Mouse (Mus musculus) lung, postnatal 0 days (tissue): ENCODE measurements around the gene Sectm1b.

Source experiments
- CTCF ChIP-seq: IDR thresholded peaks from 2 replicates; pipeline ENCODE4 v1.5.1; 2016; ENCODE audit warnings: antibody characterized with exemption, mild to moderate bottlenecking
- EP300 ChIP-seq: IDR thresholded peaks from 2 replicates; pipeline ENCODE4 v1.6.1; 2016; ENCODE audit warnings: antibody characterized with exemption, mild to moderate bottlenecking, control low read depth

DNA sequence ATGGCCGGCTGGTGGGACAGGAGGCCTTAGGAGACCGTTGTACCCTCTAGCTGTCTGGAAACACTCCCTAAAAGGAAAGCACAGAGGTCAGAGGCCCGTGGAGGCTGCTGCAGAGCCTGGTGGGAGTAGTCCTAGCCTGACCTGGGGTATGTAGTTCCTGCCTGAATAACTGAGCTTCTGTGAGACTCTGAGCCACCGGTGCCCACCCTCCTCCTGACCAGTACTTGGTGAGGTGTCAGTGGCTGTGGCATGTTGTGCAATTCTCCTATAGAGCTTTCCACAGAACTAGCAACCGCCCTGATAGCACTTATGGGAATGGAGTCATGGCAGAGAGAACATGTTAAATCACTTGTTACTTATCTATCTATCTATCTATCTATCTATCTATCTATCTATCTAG is 12.3 kb upstream of the Sectm1b start:
- TF ChIP-seq CTCF: no peak
- TF ChIP-seq EP300: no peak
